Mouse (Mus musculus) MEL (cell line): ENCODE data around the gene Impdh1. TPM values are rescaled to one million over a fixed set of nuclear protein-coding genes. Genes with fewer than 3 reads are reported as not detected.

ENCODE experiments used
- DNase-seq: peaks from one replicate; pipeline ENCODE4 v3.0.0; 2011; ENCODE audit warnings: low read depth, low spot score
- H3K27ac ChIP-seq: 2 replicates; pipeline ENCODE4 v1.5.1; 2012; ENCODE audit warnings: low read depth, mild to moderate bottlenecking, control low read depth, low read length, moderate library complexity; ENCODE audit not compliant: control insufficient read depth
- H3K27me3 ChIP-seq, 2 experiments: fragments of 150-350 bp in 1 of 2; sonication (generic) in 1 of 2; 2 replicates each; pipeline ENCODE4 v1.6.1; 2012; ENCODE audit warnings: low read length in 2 of 2, mild to moderate bottlenecking in 2 of 2, improper control_type of control experiment in 1 of 2, moderate library complexity in 1 of 2; ENCODE audit not compliant: insufficient read depth in 2 of 2, control insufficient read depth in 1 of 2
- H3K36me3 ChIP-seq, 2 experiments: 2 replicates each; pipeline ENCODE4 v1.6.1; 2012 to 2014; ENCODE audit warnings: low read length in 2 of 2, improper control_type of control experiment in 1 of 2, inconsistent platforms in 1 of 2, mild to moderate bottlenecking in 1 of 2; ENCODE audit not compliant: insufficient read depth in 2 of 2, control insufficient read depth in 1 of 2
- H3K4me1 ChIP-seq, 2 experiments: fragments of 150-350 bp in 1 of 2; sonication (generic) in 1 of 2; 2 replicates each; pipeline ENCODE4 v1.6.1; 2012; ENCODE audit warnings: low read length in 2 of 2, improper control_type of control experiment in 1 of 2, mild to moderate bottlenecking in 1 of 2; ENCODE audit not compliant: insufficient read depth in 2 of 2, control insufficient read depth in 1 of 2
- H3K4me3 ChIP-seq, 2 experiments: fragments of 150-350 bp in 1 of 2; sonication (generic) in 1 of 2; 2 replicates each; pipeline ENCODE4 v1.5.1; 2012; ENCODE audit warnings: low read depth in 2 of 2, low read length in 2 of 2, mild to moderate bottlenecking in 2 of 2, moderate library complexity in 2 of 2, control low read depth in 1 of 2, improper control_type of control experiment in 1 of 2; ENCODE audit not compliant: control insufficient read depth in 1 of 2, insufficient read depth in 1 of 2
- H3K79me2 ChIP-seq: 2 replicates; pipeline ENCODE4 v1.6.1; 2012; ENCODE audit warnings: mild to moderate bottlenecking, low read length, moderate library complexity; ENCODE audit not compliant: control insufficient read depth, poor library complexity, insufficient read depth
- H3K9ac ChIP-seq: 2 replicates; pipeline ENCODE4 v1.6.1; 2012; ENCODE audit warnings: low read depth, mild to moderate bottlenecking, control low read depth, low read length, moderate library complexity; ENCODE audit not compliant: control insufficient read depth, poor library complexity, severe bottlenecking
- H3K9me3 ChIP-seq: fragments of 150-350 bp; sonication (generic); replicated peaks from 2 replicates; pipeline ENCODE4 v1.6.1; 2012; ENCODE audit warnings: mild to moderate bottlenecking, low read length, improper control_type of control experiment, moderate library complexity; ENCODE audit not compliant: insufficient read depth
- CHD2 ChIP-seq: IDR thresholded peaks from 2 replicates; pipeline ENCODE4 v1.6.1; 2011; ENCODE audit warnings: low read length, improper control_type of control experiment
- E2F4 ChIP-seq: IDR thresholded peaks from 2 replicates; pipeline ENCODE4 v1.6.1; 2011; ENCODE audit warnings: low read depth, low read length, improper control_type of control experiment, borderline replicate concordance
- ELF1 ChIP-seq: IDR thresholded peaks from 2 replicates; pipeline ENCODE4 v1.6.1; 2014; ENCODE audit warnings: low read depth, mild to moderate bottlenecking, inconsistent platforms, low read length, improper control_type of control experiment, moderate library complexity
- HCFC1 ChIP-seq: IDR thresholded peaks from 2 replicates; pipeline ENCODE4 v1.6.1; 2012; ENCODE audit warnings: low read depth, mild to moderate bottlenecking, inconsistent platforms, low read length, improper control_type of control experiment, moderate library complexity
- MAFK ChIP-seq: IDR thresholded peaks from 2 replicates; pipeline ENCODE4 v1.6.1; 2011; ENCODE audit warnings: low read depth, mild to moderate bottlenecking, low read length, improper control_type of control experiment, borderline replicate concordance
- MAZ ChIP-seq: IDR thresholded peaks from 2 replicates; pipeline ENCODE4 v1.6.1; 2012; ENCODE audit warnings: low read depth, mild to moderate bottlenecking, inconsistent platforms, low read length, improper control_type of control experiment
- MEF2A ChIP-seq: IDR thresholded peaks from 2 replicates; pipeline ENCODE4 v1.6.1; 2014; ENCODE audit warnings: low read depth, mild to moderate bottlenecking, inconsistent platforms, low read length, improper control_type of control experiment; ENCODE audit not compliant: poor library complexity, insufficient replicate concordance, severe bottlenecking; ENCODE audit errors: extremely low read depth
- MXI1 ChIP-seq: IDR thresholded peaks from 2 replicates; pipeline ENCODE4 v1.6.1; 2011; ENCODE audit warnings: mild to moderate bottlenecking, low read depth, low read length, improper control_type of control experiment
- MYB ChIP-seq: IDR thresholded peaks from 2 replicates; pipeline ENCODE4 v1.6.1; 2011; ENCODE audit warnings: mild to moderate bottlenecking, low read depth, low read length, improper control_type of control experiment
- MYC ChIP-seq: IDR thresholded peaks from 2 replicates; pipeline ENCODE4 v1.6.1; 2011; ENCODE audit warnings: low read depth, mild to moderate bottlenecking, low read length, improper control_type of control experiment, moderate library complexity
- NRF1 ChIP-seq: IDR thresholded peaks from 2 replicates; pipeline ENCODE4 v1.6.1; 2014; ENCODE audit warnings: low read depth, mild to moderate bottlenecking, inconsistent platforms, low read length, improper control_type of control experiment, moderate library complexity; ENCODE audit not compliant: poor library complexity, insufficient read depth, severe bottlenecking
- POLR2AphosphoS2 ChIP-seq: IDR thresholded peaks from 2 replicates; pipeline ENCODE4 v1.6.1; 2011; ENCODE audit warnings: low read length, improper control_type of control experiment
- POLR2AphosphoS5 ChIP-seq: IDR thresholded peaks from 2 replicates; pipeline ENCODE4 v1.6.1; 2012; ENCODE audit warnings: low read depth, borderline replicate concordance, mild to moderate bottlenecking, inconsistent platforms, low read length, moderate library complexity, mixed read lengths
- RCOR1 ChIP-seq: IDR thresholded peaks from 2 replicates; pipeline ENCODE4 v1.6.1; 2012; ENCODE audit warnings: low read depth, mild to moderate bottlenecking, inconsistent platforms, low read length, improper control_type of control experiment
- TBP ChIP-seq: IDR thresholded peaks from 2 replicates; pipeline ENCODE4 v1.8.0; 2011; ENCODE audit warnings: low read depth, low read length, improper control_type of control experiment
- UBTF ChIP-seq: IDR thresholded peaks from 2 replicates; pipeline ENCODE4 v1.6.1; 2012; ENCODE audit warnings: low read depth, mild to moderate bottlenecking, inconsistent platforms, low read length, improper control_type of control experiment, moderate library complexity, borderline replicate concordance; ENCODE audit not compliant: insufficient read depth
- USF2 ChIP-seq, 2 experiments: IDR thresholded peaks; 2 replicates each; pipeline ENCODE4 v1.6.1; 2011 to 2012; ENCODE audit warnings: improper control_type of control experiment in 2 of 2, low read length in 2 of 2, borderline replicate concordance in 1 of 2, inconsistent platforms in 1 of 2, low read depth in 1 of 2, mild to moderate bottlenecking in 1 of 2; ENCODE audit not compliant: insufficient read depth in 1 of 2
- ZKSCAN1 ChIP-seq: IDR thresholded peaks from 2 replicates; pipeline ENCODE4 v1.6.1; 2012; ENCODE audit warnings: low read depth, mild to moderate bottlenecking, inconsistent platforms, low read length, improper control_type of control experiment, moderate library complexity
- polyA plus RNA-seq, 2 experiments: library from polyadenylated mRNA; stranded (reverse) in 1 of 2; unstranded in 1 of 2; fragments of >175 nt in 1 of 2; fragments of >200 nt in 1 of 2; gene quantifications; 2 replicates each; pipeline versions ENCODE4 v1.2.1 to v1.2.4; 2012; ENCODE audit warnings: low replicate concordance in 2 of 2, low read depth in 1 of 2; ENCODE audit not compliant: insufficient read length in 2 of 2, insufficient read depth in 1 of 2, missing spikeins in 1 of 2
- total RNA-seq: library from RNA; depleted of rRNA; stranded (reverse); fragments of 300-350 nt; gene quantifications from 2 replicates; pipeline ENCODE4 v1.2.3, GENCODE M21; 2012

The Impdh1 gene
- total and polyA plus RNA-seq, 3 experiments = 15.3 to 55.1 TPM; not detected in 1

DNA sequence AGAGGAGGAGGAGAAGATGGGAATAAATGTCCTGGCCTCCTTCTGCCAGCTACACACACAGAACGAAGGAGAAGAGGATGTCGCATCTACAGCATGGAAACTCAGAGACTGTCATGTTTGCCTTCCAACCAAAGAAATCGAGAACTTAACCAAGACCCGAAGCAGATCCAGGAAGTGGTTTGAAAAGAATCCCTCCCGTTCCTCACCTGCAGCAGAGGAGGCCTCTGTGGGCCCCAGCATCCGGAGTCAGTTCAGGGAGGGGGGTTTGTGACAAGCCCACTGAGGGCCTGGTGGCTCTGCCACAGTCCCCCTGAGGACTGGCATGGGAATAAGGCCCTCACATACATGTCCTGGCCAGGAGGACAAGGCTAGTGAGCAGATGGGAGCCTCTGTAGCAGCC, 16.2 kb upstream of the Impdh1 start:
- Histone ChIP-seq H3K27me3 (no peaks in the 10 kb centered on the region), H3K27ac (no peak overlapping the region), H3K4me1 (peaks cover 4 to 13% of the 10 kb centered on the region in 2 experiments; a peak in 3 of 4 replicates), H3K79me2 (no peaks in the 10 kb centered on the region), H3K9me3 (no peaks in the 10 kb centered on the region), H3K4me3 (no peak overlapping the region), H3K36me3 (peaks cover 0 to 4% of the 10 kb centered on the region in 2 experiments; a peak in 2 of 4 replicates), H3K9ac (no peak overlapping the region)
- TF ChIP-seq MYC = no peak
- TF ChIP-seq ZKSCAN1 = no peak
- no peak for TF ChIP-seq RCOR1
- no peak for TF ChIP-seq MAFK
- DNase-seq = no peak

DNA sequence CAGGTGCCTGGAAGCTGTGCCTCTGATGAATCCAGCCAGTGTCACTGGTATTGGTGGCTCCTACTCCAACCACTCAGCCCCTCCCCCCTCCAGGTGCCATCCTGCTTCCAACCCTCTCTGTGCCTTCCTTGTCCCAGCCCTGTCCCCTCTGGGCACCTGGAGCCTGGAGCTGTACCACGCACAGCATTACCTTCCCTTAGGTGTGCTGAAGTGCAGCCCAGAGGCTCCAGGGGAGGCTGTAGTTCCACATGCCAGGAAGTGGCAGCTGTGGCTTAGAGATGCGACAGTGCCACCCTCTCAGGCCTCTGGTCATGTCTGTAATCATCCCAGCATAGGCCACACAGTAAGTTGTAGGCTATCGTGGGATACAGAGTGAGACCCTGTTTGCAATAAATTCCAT, 15.6 kb upstream of the Impdh1 start:
- no peak for TF ChIP-seq ZKSCAN1
- H3K9ac ChIP-seq = no peak overlapping the region
- no peak overlapping the region for H3K4me3 ChIP-seq
- H3K36me3 ChIP-seq = peaks cover 0 to 4% of the 10 kb centered on the region in 2 experiments; a peak in 2 of 4 replicates
- no peaks in the 10 kb centered on the region for H3K79me2 ChIP-seq
- no peak for DNase-seq
- H3K9me3 ChIP-seq = no peaks in the 10 kb centered on the region
- H3K27me3 ChIP-seq = no peaks in the 10 kb centered on the region
- H3K27ac ChIP-seq = no peak overlapping the region
- peaks cover 4 to 13% of the 10 kb centered on the region in 2 experiments; a peak in 3 of 4 replicates for H3K4me1 ChIP-seq

DNA sequence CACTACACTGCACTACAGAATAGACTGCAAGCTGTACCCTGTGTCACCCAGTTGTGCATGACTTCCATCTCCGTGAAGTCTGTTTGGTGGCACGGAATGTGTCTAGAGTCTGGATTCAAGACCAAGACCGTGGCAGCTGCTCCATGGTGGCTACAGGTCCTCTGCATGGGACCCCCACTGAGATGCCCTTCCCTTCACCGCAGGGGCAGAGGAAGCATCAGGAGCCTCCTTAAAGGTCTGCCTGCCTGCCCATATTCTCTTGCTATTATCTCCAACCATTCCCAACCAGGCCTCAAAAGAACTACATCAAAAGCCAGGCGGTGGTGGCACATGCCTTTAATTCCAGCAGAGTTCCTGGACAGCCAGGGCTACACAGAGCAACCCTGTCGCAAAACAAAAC, 14.2 kb upstream of the Impdh1 start:
- Histone ChIP-seq H3K4me3 (no peak overlapping the region), H3K4me1 (peaks cover 4 to 13% of the 10 kb centered on the region in 2 experiments; a peak in 3 of 4 replicates), H3K36me3 (peaks cover 0 to 4% of the 10 kb centered on the region in 2 experiments; a peak in 2 of 4 replicates), H3K9ac (no peak overlapping the region), H3K27me3 (peaks cover 3 to 4% of the 10 kb centered on the region in 2 experiments), H3K27ac (no peak overlapping the region)
- no peak for DNase-seq
- TF ChIP-seq HCFC1 (no peak), CHD2 (no peak), UBTF (no peak), POLR2AphosphoS5 (no peak), MAZ (no peak), MYB (no peak), USF2 (IDR thresholded peaks at IDR 0.05; ENCODE audit: borderline replicate concordance in 1 of 2, insufficient read depth in 1 of 2, low read depth in 1 of 2, low read length in 2 of 2) (no peak), E2F4 (no peak), ELF1 (no peak), RCOR1 (no peak), MXI1 (no peak), POLR2AphosphoS2 (no peak), ZKSCAN1 (no peak), NRF1 (no peak), TBP (no peak), MEF2A (no peak)
- TF ChIP-seq, all 39 proteins: peak for 0
- no peaks in the 10 kb centered on the region for H3K79me2 ChIP-seq
- no peaks in the 10 kb centered on the region for H3K9me3 ChIP-seq
